Mouse (Mus musculus): ENCODE data around the gene Strip2.

DNA sequence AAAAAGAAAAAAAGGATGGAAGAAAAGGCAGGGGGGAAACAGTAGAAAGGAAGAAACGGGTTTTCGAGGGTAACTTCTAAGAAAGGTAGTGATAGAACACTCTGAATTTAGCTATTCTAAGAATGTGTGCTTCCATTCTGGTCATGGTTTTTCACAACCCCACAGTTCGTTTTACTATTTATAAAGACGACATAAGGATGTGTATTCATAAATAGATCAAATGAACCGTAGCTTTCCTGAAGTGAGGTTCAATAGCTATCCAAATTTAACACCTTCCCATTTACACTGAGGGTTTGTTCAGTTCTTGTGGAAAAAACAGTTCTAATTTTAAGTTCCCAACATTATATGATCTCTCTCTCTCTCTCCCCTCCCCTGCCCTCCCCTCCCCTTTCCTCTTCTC is 56.5 kb downstream of the Strip2 start:
- no peak for TF ChIP-seq CTCF (IDR thresholded peaks at IDR 0.05; ENCODE audit: low read depth, low read length)
- no peak for TF ChIP-seq GATA1 (IDR thresholded peaks at IDR 0.05; ENCODE audit: borderline replicate concordance, low read length)
- no peak for TF ChIP-seq POLR2AphosphoS5 (IDR thresholded peaks at IDR 0.05; ENCODE audit: insufficient replicate concordance, low read depth, low read length)
- no peak for TF ChIP-seq GATA2 (IDR thresholded peaks at IDR 0.05; ENCODE audit: borderline replicate concordance, low read depth, low read length)
- TF ChIP-seq TAL1 (conservative IDR thresholded peaks at IDR 0.05; ENCODE audit: low read depth, low read length) = no peak

All from G1E (cell line).